Mouse (Mus musculus): ENCODE data around the gene Prr9. TPM values are rescaled to one million over a fixed set of nuclear protein-coding genes. Genes with fewer than 3 reads are reported as not detected.

Gene Prr9
- total RNA-seq (2021): not detected
- long read RNA-seq, experiment 1: 0 reads
- long read RNA-seq, experiment 2: 0 reads

GRCm38 (mm10) chr3:92123847-92124246 is at the start of gene Prr9:
TSS of gene Prr9 (minus strand) at chr3:92123947.
- no peak within 1 kb of the TSS for H3K27ac ChIP-seq
- DNase-seq (ENCODE audit: low spot score in 2 of 2): no peak
- no peak for TF ChIP-seq CTCF (conservative IDR thresholded peaks at IDR 0.05)
- no peak within 1 kb of the TSS for H3K4me3 ChIP-seq

- H3K4me3 ChIP-seq: no peak overlapping the region
- no peak for DNase-seq (ENCODE audit: low spot score in 2 of 2)
- no peak overlapping the region for H3K27ac ChIP-seq
- TF ChIP-seq CTCF (conservative IDR thresholded peaks at IDR 0.05): no peak
Measured at GRCm38 (mm10) chr3:92169847-92170246, 46.1 kb upstream of the Prr9 start.

GRCm38 (mm10) chr3:92153322-92153721 is 29.6 kb upstream of the Prr9 start:
- no peak overlapping the region for H3K27ac ChIP-seq
- peak; percentile 85 for TF ChIP-seq CTCF (conservative IDR thresholded peaks at IDR 0.05)
- peak; percentile 26 to 66 for DNase-seq (ENCODE audit: low spot score in 2 of 2)
- H3K4me3 ChIP-seq: no peak overlapping the region

GRCm38 (mm10) chr3:92150631-92151277 is 27.0 kb upstream of the Prr9 start:
- peak; percentile 93 for TF ChIP-seq CTCF (conservative IDR thresholded peaks at IDR 0.05)
- peak; percentile 69 to 74 for DNase-seq (ENCODE audit: low spot score in 2 of 2)

GRCm38 (mm10) chr3:92147913-92148312 is 24.2 kb upstream of the Prr9 start:
- no peak overlapping the region for H3K4me3 ChIP-seq
- no peak for TF ChIP-seq CTCF (conservative IDR thresholded peaks at IDR 0.05)
- no peak for DNase-seq (ENCODE audit: low spot score in 2 of 2)
- no peak overlapping the region for H3K27ac ChIP-seq

More at GRCm38 (mm10) chr3:92150631-92151277, 27.0 kb upstream of the Prr9 start:
- Histone ChIP-seq H3K4me3 (no peak overlapping the region), H3K27ac (no peak overlapping the region)

- Histone ChIP-seq H3K4me3 (no peak overlapping the region), H3K27ac (no peak overlapping the region)
- peak; percentile 69 for TF ChIP-seq CTCF (conservative IDR thresholded peaks at IDR 0.05)
- no peak for DNase-seq (ENCODE audit: low spot score in 2 of 2)
Measured at GRCm38 (mm10) chr3:92147420-92147819, 23.7 kb upstream of the Prr9 start.

GRCm38 (mm10) chr3:92142644-92143043 is 18.9 kb upstream of the Prr9 start, which contains the start of gene Lelp1:
TSS of gene Lelp1 (minus strand) at chr3:92142744.
- no peak for DNase-seq (ENCODE audit: low spot score in 2 of 2)
- no peak for TF ChIP-seq CTCF (conservative IDR thresholded peaks at IDR 0.05)
- Histone ChIP-seq H3K4me3 (no peak within 1 kb of the TSS), H3K27ac (no peak within 1 kb of the TSS)

GRCm38 (mm10) chr3:92120902-92121301 is 2.8 kb downstream of the Prr9 start:
- no peak overlapping the region for H3K4me3 ChIP-seq
- no peak for DNase-seq (ENCODE audit: low spot score in 2 of 2)
- TF ChIP-seq CTCF (conservative IDR thresholded peaks at IDR 0.05): no peak
- H3K27ac ChIP-seq: no peak overlapping the region

- H3K27ac ChIP-seq: no peak overlapping the region
- H3K4me3 ChIP-seq: no peak overlapping the region
- peak; percentile 74 for TF ChIP-seq CTCF (conservative IDR thresholded peaks at IDR 0.05)
- peak; percentile 5 to 18 for DNase-seq (ENCODE audit: low spot score in 2 of 2)
Measured at GRCm38 (mm10) chr3:92117930-92118329, 5.8 kb downstream of the Prr9 start.

- Histone ChIP-seq H3K4me3 (no peak overlapping the region), H3K27ac (no peak overlapping the region)
- no peak for TF ChIP-seq CTCF (conservative IDR thresholded peaks at IDR 0.05)
- DNase-seq (ENCODE audit: low spot score in 2 of 2): no peak
Measured at GRCm38 (mm10) chr3:92111526-92111925, 12.2 kb downstream of the Prr9 start.

- Histone ChIP-seq H3K27ac (no peak overlapping the region), H3K4me3 (no peak overlapping the region)
- no peak for DNase-seq (ENCODE audit: low spot score in 2 of 2)
- TF ChIP-seq CTCF (conservative IDR thresholded peaks at IDR 0.05): no peak
Measured at GRCm38 (mm10) chr3:92110790-92111189, 13.0 kb downstream of the Prr9 start.

- peak; percentile 79 for TF ChIP-seq CTCF (conservative IDR thresholded peaks at IDR 0.05)
- peak in 1 of 2 experiments; percentile 25 for DNase-seq (ENCODE audit: low spot score in 2 of 2)
Measured at GRCm38 (mm10) chr3:92106582-92106981, 17.2 kb downstream of the Prr9 start.

GRCm38 (mm10) chr3:92083042-92083441 is 40.7 kb downstream of the Prr9 start, which contains the start of gene Lor:
TSS of gene Lor (minus strand) at chr3:92083142.
- H3K4me3 ChIP-seq: peak within 1 kb of the TSS; percentile 71
- H3K27ac ChIP-seq: peak within 1 kb of the TSS; percentile 94; the same call in 1 of the 2 replicates
- no peak for DNase-seq (ENCODE audit: low spot score in 2 of 2)
- TF ChIP-seq CTCF (conservative IDR thresholded peaks at IDR 0.05): no peak

More at GRCm38 (mm10) chr3:92106582-92106981, 17.2 kb downstream of the Prr9 start:
- Histone ChIP-seq H3K27ac (no peak overlapping the region), H3K4me3 (no peak overlapping the region)
